Comparison of ENCODE assay signal across 8 mouse cellular contexts in the genomic region with DNA sequence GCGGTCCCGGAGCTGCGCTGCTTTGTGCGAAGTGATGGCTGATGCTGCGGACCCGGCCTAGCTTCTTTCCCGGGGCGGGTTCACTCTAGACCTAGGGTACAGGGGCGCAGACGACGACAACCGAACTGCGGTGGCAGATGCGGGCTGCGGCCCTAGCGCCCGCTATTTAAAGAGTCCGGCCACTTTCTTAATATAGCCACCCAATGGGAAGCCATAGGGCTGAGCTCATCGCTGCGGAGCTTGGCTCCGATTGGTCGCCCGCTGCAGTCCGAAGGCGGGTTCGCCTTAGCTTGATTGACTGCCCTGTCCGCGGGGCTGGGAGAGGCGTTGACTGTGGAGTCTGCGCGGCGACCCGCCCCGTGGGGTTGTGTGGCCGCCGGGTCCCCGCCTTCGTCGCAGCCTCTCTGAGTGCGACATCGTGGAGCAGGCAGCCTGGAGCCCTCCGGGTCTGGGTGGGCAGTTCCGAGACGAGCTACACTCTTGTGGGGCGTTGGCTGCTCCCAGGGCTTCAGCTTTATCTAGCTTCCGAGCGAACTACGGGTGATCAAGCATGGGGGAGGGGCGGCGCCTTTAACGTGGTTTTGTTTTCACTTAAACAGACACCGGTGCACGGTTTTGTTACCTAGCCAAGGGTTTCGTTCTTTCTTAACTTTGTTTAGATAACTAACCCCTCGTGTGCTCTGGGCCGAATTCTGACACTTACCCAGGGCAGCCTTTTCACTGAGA. TPM values are rescaled to one million over a fixed set of nuclear protein-coding genes. Genes with fewer than 3 reads are reported as not detected.
DNase-seq lines count a peak whose midpoint lies in the region; ATAC-seq lines count a peak whose summit lies in the region.

A gene (minus strand): TSS at position 139 of the 726 bp plus-strand sequence.

- H3K4me3 ChIP-seq in megakaryocyte, embryonic 14.5 days (replicated peaks) = peak within 1 kb of the TSS; percentile 100

- peak; percentile 79 for ATAC-seq in common myeloid progenitor, adult 5-6 weeks (replicated peaks; ENCODE audit: low read depth, poor library complexity, severe bottlenecking)

- DNase-seq in ZHBTc4 (ENCODE audit: low read depth, low spot score) = peak; percentile 98
- peak; percentile 95 to 96 for DNase-seq in gastrocnemius, adult 8-10 months (ENCODE audit: low spot score in 2 of 2)
- DNase-seq in hindlimb bud, embryonic 11.5 days (ENCODE audit: extremely low spot score, low read depth, low spot score) = peak; percentile 67
- peak; percentile 99 to 100 for DNase-seq in left cerebral cortex, adult 8-10 months (ENCODE audit: low spot score in 2 of 2)
- DNase-seq in right cerebral cortex, postnatal 10 days (ENCODE audit: low spot score in 2 of 2) = peak; percentile 98 to 99
- peak; percentile 92 for DNase-seq in urinary bladder, postnatal 25 days (ENCODE audit: low spot score)

- H3K36me3 ChIP-seq in megakaryocyte, embryonic 14.5 days (replicated peaks; ENCODE audit: low read length) = peaks cover 15% of the 10 kb centered on the region

- H3K27me3 ChIP-seq in megakaryocyte, embryonic 14.5 days (replicated peaks) = no peaks in the 10 kb centered on the region

- no peaks in the 10 kb centered on the region for H3K9me3 ChIP-seq in megakaryocyte, embryonic 14.5 days

- peaks cover 59% of the 10 kb centered on the region for H3K4me1 ChIP-seq in megakaryocyte, embryonic 14.5 days

RNA-seq across cellular contexts. Expression of the gene that starts here (rescaled TPM):
- total RNA-seq in common myeloid progenitor, adult 5-6 weeks (2017) = 35.8 and 43.3 TPM in 2 replicates
- 10 to 100 TPM; 19.6 to 44.6 (median 26.7) TPM for total RNA-seq in gastrocnemius, adult 8-10 months (2022)
- 100 to 1,000 TPM; 261 to 308 (median 282) TPM for total RNA-seq in left cerebral cortex, adult 8-10 months (2022)
- polyA plus RNA-seq in megakaryocyte, embryonic 14.5 days (2012; ENCODE audit: insufficient read depth, low replicate concordance) = 146 and 207 TPM in 2 replicates

Comparison
In these comparisons a context has a peak if more than half of its experiments do, and no peak if none do; other contexts are left out.
1. Peak in every context shown above with its lines: DNase-seq, ATAC-seq and H3K4me3 ChIP-seq.